Mouse (Mus musculus) CD4-positive naive resting alpha-beta T cell, adult 76 days (primary cell): Measurements from ENCODE around the gene Olfr1312. TPM values are rescaled to one million over a fixed set of nuclear protein-coding genes. Genes with fewer than 3 reads are reported as not detected.

Experiments
- total RNA-seq: library from RNA; stranded (reverse); gene quantifications from one replicate; pipeline ENCODE4 v1.2.4, GENCODE M21; 2023

Gene Olfr1312
- not detected for total RNA-seq

DNA sequence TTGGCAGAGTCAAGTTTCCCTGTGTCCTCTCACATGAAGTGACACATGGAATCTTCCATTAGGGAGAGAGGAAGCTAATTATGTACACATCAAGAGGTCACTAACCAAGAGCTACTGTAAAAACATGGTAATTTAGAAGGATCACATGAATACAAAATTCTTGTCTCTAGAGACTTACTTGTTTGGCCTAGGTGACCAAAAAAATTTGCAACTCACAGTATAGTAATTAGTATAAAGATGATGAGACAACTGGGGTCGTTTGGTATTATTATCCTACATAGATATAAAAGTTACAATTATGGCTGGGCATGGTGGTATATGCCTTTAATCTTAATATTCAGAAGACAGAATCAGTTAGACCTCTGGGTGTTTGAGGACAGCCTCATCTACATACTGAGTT lies at the start of gene Olfr1312:
TSS of gene Olfr1312 (minus strand) at position 101 of the 400 bp plus-strand sequence.

DNA sequence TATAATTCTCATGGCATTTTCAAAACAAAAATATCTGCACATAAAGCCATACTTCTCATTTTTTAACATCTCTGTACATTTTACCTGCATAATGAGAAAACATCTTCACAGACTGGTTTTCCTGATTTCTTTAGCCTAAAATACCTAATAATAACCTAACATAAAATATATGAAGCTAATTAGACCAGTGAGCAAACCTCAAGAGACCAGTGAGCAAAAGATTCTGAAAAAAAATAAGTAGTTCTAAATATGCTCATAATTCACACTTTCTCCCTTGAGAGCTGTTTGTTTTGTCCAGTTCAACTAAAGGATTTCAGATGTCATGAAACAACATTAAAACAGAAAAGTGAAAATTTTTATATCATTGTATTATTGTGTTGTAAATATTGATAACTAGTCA lies 46.6 kb upstream of the Olfr1312 start, which contains the start of gene Olfr1314:
TSS of gene Olfr1314 (minus strand) at position 101 of the 400 bp plus-strand sequence.

DNA sequence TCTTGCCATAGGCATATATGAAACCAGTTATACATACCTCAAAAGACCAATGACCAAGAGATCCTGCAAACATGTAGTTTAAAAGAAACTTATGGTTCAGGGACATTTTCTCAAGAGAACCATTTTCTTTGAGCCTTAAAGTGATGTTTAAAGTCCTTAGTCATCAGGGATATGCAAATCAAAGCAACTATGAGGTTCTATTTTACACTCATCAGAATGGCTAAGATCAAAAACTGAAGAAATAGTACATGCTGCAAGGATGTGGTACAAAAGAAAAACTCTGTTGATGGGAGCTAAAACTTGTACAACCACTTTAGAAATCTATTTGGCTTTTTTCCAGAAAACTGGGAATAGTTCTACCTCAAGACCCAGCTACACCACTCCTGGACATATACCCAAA lies 27.7 kb upstream of the Olfr1312 start, which contains the start of gene Olfr1313:
TSS of gene Olfr1313 (minus strand) at position 101 of the 400 bp plus-strand sequence.

GRCm38 (mm10) chr2:112024312-112024711 lies 25.7 kb downstream of the Olfr1312 start, which contains the start of gene Olfr1311:
Olfr1311 (minus strand) TSS chr2:112024412.

DNA sequence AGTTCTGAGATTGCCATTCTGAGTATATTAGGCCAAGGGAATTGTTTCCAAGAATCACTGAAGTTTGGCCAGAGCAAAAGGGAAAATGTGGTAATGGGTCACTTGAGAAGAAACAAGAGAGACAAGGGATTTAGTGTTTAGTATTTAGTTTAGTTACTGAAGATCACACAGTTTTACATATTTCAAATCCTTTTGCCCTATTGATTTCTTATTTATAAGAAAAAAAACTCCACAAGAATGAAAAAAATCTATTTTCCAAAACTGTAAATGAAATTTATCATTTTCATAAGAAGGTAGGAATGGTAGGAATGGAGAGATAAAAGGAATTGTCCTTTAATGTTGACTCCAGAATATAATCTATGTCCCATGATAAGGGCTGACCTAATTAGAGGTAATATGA lies 37.4 kb downstream of the Olfr1312 start, which contains the start of gene Olfr1310:
TSS of gene Olfr1310 (minus strand) at position 101 of the 400 bp plus-strand sequence.

DNA sequence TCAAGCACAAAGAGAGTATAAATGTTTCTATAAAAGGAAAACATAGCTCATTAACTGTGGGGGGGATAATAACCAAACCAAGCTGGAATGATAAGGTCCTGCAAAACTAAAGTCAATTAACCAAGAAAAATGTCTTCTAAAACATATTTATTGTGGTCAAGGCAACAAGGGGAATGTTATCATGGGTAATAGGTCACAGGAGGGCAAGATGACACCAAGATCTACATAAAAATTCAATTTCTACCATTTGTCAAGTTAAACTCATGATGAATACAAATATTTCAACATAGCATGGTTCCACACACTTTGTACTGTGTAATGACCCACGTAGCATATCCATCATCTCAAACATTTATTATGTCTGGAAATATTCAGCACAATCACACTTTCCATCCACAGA lies 59.9 kb downstream of the Olfr1312 start, which contains the start of gene Olfr1309:
TSS of gene Olfr1309 (minus strand) at position 101 of the 400 bp plus-strand sequence.

Other genes with a start within 250 kb of the Olfr1312 start
- gene Olfr1303, start 229.9 kb downstream of the Olfr1312 start, total RNA-seq, result not detected
- not detected for gene Olfr1305, start 173.1 kb downstream of the Olfr1312 start, total RNA-seq
- gene Olfr1306, start 134.0 kb downstream of the Olfr1312 start, total RNA-seq, result not detected
- gene Olfr1307, start 100.8 kb downstream of the Olfr1312 start, total RNA-seq, result 0.12 TPM
- not detected for gene Olfr1308, start 85.3 kb downstream of the Olfr1312 start, total RNA-seq
- not detected for gene Olfr1309, start 60.0 kb downstream of the Olfr1312 start, total RNA-seq
- gene Olfr1310, start 37.5 kb downstream of the Olfr1312 start, total RNA-seq, result not detected
- not detected for gene Olfr1311, start 25.8 kb downstream of the Olfr1312 start, total RNA-seq
- gene Olfr1313, start 27.6 kb upstream of the Olfr1312 start, total RNA-seq, result not detected
- gene Olfr1314, start 46.5 kb upstream of the Olfr1312 start, total RNA-seq, result not detected
- not detected for gene Olfr1315-ps1, start 65.2 kb upstream of the Olfr1312 start, total RNA-seq
- not detected for gene Olfr1316, start 84.7 kb upstream of the Olfr1312 start, total RNA-seq
- gene Olfr1317, start 90.1 kb upstream of the Olfr1312 start, total RNA-seq, result not detected
- gene Olfr1318, start 104.0 kb upstream of the Olfr1312 start, total RNA-seq, result not detected
- gene Lpcat4, start 189.2 kb upstream of the Olfr1312 start, total RNA-seq, result 43.4 TPM
- not detected for gene Nutm1, start 209.1 kb upstream of the Olfr1312 start, total RNA-seq
- 57.4 TPM for gene Nop10, start 211.7 kb upstream of the Olfr1312 start, total RNA-seq
- gene Slc12a6, start 215.6 kb upstream of the Olfr1312 start, total RNA-seq, result 126 TPM
- 0.50 TPM for gene Gm21985, start 216.1 kb upstream of the Olfr1312 start, total RNA-seq